Mouse (Mus musculus) gastrocnemius, adult 2 months (tissue): ENCODE measurements around the gene Adamts20. TPM values are rescaled to one million over a fixed set of nuclear protein-coding genes. Genes with fewer than 3 reads are reported as not detected.
A peak's percentile ranks its signal among the peaks of the same experiment; 100 is the strongest.

Source experiments
- DNase-seq: peaks from one replicate; pipeline ENCODE4 v3.0.0; 2022
- H3K27ac ChIP-seq: fragments of 200-600 bp; 2 replicates; pipeline ENCODE4 v1.8.1; 2022; ENCODE audit warnings: mild to moderate bottlenecking
- H3K4me3 ChIP-seq: fragments of 200-600 bp; 2 replicates; pipeline ENCODE4 v1.8.1; 2022; ENCODE audit warnings: mild to moderate bottlenecking, moderate library complexity
- CTCF ChIP-seq: fragments of 200-600 bp; IDR thresholded peaks from 2 replicates; pipeline ENCODE4 v1.8.1; 2022; ENCODE audit warnings: antibody characterized with exemption, mild to moderate bottlenecking, moderate library complexity
- intact Hi-C: fragments of 180-260 bp; cut with DNase I; formaldehyde crosslinking; loops from one replicate; pipeline ENCODE4 v1.15.1; 2025
- total RNA-seq, 2 experiments: library from RNA; stranded (reverse); gene quantifications; 2 replicates each; pipeline ENCODE4 v1.2.3; 2021

Adamts20 gene
- total RNA-seq, 2 experiments from 2014 or later: 2.9 to 5.4 TPM

DNA sequence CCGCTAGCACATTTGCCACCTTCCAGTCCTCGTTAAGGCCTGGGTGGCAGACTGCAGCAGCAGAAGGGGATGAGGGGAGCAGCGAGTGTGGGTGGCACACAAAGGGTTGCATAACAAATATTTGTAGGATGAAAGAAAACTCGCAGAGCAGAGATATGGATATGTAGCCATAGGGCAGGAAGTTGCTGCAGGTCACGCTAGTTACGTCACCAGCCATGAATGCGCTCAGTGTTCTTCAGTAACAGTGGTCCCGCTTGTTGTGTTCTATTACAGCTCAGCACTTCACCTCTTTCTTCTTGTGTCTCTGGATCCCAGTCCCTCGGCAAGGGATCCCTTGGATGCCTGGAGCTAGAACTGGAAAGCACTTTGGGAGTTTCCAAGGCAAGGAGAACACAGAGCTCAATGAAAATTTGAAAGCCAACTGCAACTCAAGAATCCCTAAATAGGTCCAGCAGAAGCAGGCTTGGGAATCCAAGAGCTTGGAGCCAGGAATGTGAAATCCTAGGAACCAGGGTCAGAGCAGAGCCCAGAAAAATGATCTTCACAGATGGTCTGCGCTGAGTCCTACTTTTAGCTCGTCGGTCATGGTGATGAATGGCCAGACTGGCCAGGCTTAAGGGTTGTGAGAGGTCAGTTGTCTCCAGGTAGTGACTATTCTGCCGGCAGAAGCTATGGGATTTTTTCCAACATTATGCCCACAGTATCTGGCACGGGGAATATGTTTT lies 34.4 kb downstream of the Adamts20 start:
- DNase-seq: peak; percentile 69

DNA sequence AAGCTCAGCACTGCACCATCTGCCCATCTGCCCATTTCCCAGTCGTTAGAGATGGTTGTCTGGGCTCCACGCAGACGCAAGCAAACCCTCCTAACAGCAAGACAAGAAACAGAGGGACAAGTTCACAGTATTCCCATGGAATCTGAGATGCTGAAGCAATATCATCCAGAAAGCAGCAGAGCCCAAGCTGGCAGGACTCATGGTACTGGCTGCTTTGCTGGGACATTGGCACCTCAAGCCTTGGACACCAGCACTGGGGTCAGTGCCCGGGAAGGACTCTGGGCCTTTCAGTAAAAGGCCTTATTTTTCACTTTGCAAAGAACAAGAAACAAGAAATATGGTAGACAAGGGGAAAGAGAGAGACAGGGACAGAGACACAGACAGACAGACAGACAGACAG lies 36.5 kb downstream of the Adamts20 start:
- no peak overlapping the region for H3K4me3 ChIP-seq
- DNase-seq: peak; percentile 68
- peak overlapping the region; percentile 5; the same call in 1 of the 2 replicates for H3K27ac ChIP-seq
- TF ChIP-seq CTCF: no peak
- intact Hi-C loops: no loop called here

More for the DNA sequence above, 34.4 kb downstream of the Adamts20 start:
- intact Hi-C loops: loop anchor here (5.0 kb wide), 1 partner anchor 34 kb away; no protein-coding TSS in a partner anchor
- peak overlapping the region; percentile 76 for H3K27ac ChIP-seq
- peak overlapping the region; percentile 37 for H3K4me3 ChIP-seq
- no peak for TF ChIP-seq CTCF

DNA sequence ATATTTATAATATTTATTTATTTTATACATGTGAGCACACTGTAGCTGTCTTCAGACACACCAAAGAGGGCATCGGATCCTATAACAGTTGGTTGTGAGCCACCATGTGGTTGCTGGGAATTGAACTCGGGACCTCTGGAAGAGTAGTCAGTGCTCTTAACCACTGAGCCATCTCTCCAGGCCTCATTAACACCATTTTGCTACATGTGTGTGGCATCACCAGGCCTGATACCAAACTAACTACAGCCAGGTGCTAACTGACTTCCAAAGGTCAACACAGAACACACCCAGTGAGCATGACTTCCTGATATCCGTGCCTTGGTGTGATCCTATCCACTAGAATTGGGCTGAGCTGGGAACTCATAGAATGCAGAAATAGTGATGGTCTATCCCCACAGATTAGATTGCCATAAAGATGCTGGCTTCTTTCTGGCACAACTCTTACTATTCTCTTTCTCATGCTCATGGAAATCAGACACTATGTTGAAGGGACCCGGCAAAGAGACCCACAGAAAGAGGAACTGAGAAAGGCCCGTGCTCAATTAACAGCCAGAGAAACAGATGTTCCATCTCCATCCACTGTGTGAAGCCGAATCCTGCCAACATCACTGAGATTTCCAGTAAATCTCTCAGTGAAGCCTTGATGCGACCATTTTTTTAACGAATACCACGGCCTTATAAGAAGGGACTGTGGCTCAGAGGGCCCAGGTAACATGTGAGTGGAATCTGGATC lies 37.6 kb downstream of the Adamts20 start:
- TF ChIP-seq CTCF: no peak
- Histone ChIP-seq H3K4me3 (no peak overlapping the region), H3K27ac (no peak overlapping the region)
- intact Hi-C loops: no loop called here
- no peak for DNase-seq

DNA sequence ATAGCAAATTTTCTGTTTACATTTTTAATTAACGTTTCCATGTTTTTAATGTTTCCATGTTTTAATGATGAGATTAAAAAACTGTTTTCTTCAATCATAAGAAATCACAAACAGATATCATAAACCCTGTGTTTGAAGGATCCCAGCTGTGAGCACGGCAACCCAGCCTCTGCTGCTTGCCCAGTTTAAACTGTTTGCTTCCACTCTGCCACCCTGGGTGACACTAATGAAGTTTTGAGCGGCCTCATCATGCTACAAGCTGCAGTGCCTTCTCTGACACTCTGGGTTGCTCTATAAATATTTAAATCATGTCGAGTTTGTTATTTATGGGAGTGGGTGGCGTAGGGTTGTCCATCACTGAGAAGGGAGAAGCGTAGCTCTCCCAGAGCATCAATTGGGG lies 44.7 kb downstream of the Adamts20 start:
- H3K27ac ChIP-seq: no peak overlapping the region
- no peak overlapping the region for H3K4me3 ChIP-seq
- no peak for DNase-seq
- intact Hi-C loops: no loop called here
- TF ChIP-seq CTCF: no peak

DNA sequence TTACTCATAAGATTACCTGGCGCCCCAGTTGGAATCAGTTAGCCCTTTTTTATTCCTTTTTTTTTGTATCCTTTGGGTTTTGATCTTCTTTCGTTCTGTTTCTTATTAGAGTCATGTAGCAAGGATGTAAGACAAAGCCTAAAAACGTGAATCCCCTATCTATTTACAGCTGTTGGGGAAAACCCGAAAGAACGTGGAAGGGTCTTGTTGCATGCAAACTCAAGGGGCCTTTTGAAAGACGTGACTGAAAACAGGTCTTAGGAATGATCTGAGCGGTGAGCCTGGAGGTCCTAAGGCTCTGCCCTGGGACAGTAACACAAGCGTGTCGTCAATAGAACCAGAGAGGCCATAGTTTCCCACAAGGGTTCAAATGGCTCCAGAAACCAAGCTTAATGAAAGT lies 46.1 kb downstream of the Adamts20 start:
- no peak for TF ChIP-seq CTCF
- H3K27ac ChIP-seq: no peak overlapping the region
- no peak overlapping the region for H3K4me3 ChIP-seq
- intact Hi-C loops: no loop called here
- DNase-seq: no peak

DNA sequence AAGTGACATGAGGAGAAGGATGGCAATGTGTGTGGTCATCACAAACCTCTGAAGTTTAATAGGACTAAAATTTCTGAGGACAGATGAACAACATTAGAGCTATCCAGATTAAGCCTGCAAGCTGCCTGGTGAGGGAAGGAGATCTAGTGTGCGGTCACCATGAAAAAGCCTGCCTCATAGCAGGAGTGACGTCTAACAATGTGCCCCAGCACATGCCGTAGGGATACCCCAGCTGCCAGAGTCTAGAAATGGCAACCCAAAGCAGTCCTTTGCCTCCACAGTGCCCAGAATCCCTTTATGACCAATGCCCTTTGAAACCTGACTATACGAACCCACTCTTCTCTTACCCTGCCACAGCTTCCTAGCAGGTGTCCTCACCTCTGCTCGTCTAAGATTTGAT lies 46.8 kb downstream of the Adamts20 start:
- intact Hi-C loops: no loop called here
- no peak for DNase-seq
- TF ChIP-seq CTCF: no peak
- Histone ChIP-seq H3K4me3 (no peak overlapping the region), H3K27ac (no peak overlapping the region)

DNA sequence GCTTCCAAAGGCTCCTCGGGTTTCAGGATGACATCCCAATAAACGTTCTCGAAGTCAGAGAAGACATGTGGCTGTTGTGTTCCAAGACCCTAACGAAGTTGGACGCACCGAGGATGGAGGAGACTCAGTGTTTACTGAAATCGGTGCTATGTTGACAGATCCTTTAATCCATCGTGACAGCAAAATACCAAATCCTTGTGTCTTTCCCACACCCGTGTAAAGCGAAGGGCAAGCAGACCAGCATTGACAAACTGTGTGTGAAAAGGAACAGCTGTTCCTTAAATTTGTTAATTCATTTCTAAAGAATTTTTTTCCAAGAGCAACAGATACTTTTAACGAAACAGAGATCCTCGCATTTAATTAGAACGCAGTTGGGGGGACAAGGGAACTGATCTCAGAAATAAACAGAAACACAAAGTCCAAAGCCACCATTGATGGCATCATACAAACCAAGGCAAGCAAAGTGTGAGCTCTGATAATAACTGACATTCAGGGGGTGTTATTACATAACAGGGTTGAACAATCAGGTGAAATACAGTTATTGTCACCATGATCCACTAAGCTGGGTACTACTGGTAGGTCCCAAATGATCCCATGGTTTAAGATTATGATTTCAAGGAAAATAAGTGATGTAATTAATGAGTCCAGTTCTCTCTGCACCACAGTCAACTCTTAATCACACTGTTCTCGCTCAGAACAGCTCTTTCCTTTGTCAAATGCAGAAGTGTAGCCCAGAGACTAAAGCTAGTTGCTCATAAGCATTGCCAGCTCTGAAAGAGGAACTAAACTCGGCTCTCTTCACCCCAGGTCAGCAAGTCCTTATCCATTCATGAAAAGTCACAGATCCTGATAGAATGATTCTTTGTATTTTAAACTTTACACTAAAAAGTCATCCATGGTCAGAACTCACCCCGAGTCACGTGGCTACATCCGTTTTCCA lies 47.7 kb downstream of the Adamts20 start:
- intact Hi-C loops: no loop called here
- Histone ChIP-seq H3K4me3 (no peak overlapping the region), H3K27ac (no peak overlapping the region)
- no peak for TF ChIP-seq CTCF
- DNase-seq: no peak

DNA sequence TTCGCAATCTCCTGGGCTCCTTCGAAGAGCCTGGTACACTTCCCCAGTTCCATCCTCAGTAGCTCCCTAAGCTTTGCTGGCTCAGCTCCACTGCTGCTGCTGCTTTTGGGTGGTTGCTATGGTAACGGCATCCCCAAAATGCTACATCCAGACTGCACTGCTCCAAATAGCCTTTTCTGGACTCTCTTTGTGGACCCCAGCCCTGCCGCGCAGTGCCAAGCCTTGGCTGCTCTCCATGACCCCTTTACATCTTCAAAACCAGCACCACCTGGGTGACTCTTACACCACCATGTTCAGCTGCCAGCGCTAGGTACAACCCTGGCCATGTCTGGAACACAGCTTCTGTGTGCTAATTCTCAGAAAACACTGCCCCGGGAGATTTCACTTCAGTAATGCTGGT lies 55.4 kb downstream of the Adamts20 start:
- no peak for DNase-seq
- Histone ChIP-seq H3K4me3 (no peak overlapping the region), H3K27ac (no peak overlapping the region)
- TF ChIP-seq CTCF: no peak
- intact Hi-C loops: no loop called here

DNA sequence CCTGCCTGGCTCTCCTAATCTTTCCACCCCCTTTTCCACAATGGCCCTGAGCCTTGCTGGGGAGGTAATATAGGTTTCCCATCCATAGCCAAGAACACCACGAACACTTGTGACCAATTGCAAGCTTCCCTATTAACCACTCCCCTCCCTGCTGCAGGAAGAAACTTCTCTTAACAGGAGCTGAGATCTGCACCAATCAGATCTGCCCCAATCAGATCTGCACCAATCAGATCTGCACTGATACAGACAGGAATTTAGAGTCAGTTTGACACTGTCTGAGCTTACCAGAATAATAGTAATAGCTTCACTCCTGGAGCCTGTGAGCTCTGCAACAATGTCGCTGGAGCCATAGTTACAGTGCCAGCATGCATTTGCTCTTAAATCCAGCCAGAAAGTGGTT lies 58.9 kb downstream of the Adamts20 start:
- intact Hi-C loops: no loop called here
- DNase-seq: no peak
- TF ChIP-seq CTCF: no peak
- Histone ChIP-seq H3K27ac (no peak overlapping the region), H3K4me3 (no peak overlapping the region)

DNA sequence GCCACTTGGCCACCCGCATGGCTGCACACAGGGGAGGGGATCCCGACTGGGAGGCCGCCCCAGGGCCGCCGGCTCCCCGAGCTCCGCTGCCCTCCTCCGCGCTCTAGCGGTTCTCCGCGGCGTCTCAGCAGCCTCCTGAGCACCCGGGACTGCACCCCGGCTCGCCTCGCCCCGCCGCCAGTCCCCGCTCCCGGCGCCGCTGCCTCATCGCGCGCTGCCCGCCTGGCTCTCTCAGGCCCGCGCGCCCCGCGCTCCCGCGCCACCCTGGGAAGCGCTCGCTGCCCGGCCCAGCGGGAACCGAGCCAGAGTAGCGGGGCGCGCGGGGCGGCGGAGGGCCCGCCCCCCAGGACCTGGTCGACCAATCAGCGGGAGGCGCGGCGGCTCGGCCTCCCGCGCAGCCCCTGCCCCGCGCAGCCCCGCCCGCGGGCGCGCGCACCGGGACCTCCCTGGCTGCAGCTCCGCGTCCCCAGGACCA lies 61.1 kb downstream of the Adamts20 start:
- DNase-seq: peak; percentile 93
- peak overlapping the region; percentile 89 for H3K27ac ChIP-seq
- TF ChIP-seq CTCF: no peak; the same call in 1 of the 2 replicates
- H3K4me3 ChIP-seq: peak overlapping the region; percentile 85
- intact Hi-C loops: loop anchor here (2.0 kb wide), 1 partner anchor 21 kb away; no protein-coding TSS in a partner anchor

DNA sequence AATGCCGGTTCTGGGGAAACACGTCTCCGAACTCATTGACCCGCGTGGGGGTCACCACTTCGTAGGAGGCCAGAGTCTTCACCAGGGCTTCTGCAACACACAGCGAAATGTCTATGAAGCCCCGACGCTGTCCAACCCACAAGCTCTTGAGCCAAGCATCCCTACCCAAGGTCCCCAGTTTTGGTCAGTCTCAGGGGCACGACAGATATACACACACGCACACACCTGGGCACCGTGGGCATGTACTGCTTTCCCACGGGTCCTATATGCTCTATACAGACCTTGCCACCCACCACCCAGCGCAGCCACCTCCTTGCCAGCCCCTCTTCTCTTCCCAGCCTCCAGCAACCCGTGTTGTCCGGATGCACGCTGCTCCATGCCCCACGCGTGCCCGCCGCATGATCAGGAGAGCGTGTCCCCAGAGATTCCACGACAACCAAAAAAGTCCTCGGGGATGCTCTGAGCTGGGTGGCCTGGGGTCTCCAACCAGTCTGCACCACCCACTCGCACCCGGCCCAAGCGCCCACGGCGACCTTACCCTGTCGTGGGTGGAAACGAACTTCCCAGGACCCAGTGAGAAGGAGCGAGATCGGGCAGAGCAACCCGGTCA lies 61.7 kb downstream of the Adamts20 start:
- Histone ChIP-seq H3K4me3 (peak overlapping the region; percentile 85), H3K27ac (peak overlapping the region; percentile 89)
- DNase-seq: peak; percentile 47
- intact Hi-C loops: loop anchor here (2.0 kb wide), 1 partner anchor 21 kb away; no protein-coding TSS in a partner anchor
- TF ChIP-seq CTCF: no peak

DNA sequence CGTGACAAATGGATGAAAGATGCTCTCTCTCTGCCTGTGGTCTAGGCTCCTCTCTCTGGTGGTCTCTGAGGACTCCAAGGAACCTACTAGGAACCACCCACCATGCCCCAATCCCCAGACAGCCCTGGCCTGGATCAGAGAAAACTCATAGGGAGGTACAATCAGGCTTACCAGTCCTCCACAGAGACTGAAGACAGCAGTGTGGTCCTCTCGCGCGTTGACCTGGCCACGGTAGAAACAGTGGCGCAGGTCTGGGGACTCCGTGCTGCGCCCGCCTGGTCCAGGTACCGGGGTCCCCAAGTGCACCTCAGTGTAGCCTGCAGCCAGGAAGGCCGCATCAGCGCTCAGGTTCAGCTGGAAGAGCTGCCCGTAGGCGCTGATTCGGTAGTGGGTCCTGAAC lies 62.2 kb downstream of the Adamts20 start:
- DNase-seq: no peak
- Histone ChIP-seq H3K4me3 (peak overlapping the region; percentile 85), H3K27ac (peak overlapping the region; percentile 89)
- intact Hi-C loops: no loop called here
- no peak for TF ChIP-seq CTCF
